Mouse (Mus musculus): ENCODE results near the gene Dusp10.

Gene Dusp10

DNA sequence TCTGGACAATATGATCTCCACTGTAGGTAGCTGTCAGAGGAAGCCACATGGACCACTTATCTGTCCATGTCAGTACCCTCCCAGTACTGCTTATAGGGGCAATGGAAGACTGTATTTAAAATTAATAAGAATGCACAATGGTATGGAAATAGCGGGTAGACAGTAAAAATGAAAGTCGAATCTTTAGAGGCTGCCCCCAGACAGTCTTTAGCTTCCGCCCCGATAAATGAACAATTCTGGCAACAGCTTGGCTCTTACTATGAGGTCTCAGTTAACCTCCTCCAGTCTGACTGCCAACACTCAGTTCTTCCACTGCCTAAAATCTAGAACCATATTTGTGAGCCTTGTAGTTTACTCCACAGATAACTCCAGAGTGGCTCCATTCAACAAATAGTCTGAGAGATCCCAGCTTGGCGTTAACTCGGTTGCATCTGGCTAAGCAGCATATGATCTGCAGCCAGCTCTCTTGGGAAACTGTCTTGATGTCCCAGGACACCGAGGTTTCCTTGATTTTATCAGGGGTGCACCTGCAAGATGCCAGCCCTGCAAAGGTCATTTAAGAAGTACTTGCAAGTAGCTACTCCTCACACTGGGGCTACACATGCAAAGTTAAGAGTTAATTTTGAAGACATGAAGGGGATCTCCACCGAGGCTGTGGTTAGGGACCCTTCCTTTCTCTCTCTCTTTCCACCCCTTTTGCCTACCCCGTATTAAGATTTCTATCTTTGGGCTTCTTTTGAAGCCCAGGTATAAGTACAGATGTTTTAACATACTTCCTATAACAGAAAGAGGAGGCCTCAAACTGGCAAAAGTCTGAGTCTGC is 88.0 kb downstream of the Dusp10 start:
- no peak for DNase-seq (ENCODE audit: low spot score in 2 of 2)

DNA sequence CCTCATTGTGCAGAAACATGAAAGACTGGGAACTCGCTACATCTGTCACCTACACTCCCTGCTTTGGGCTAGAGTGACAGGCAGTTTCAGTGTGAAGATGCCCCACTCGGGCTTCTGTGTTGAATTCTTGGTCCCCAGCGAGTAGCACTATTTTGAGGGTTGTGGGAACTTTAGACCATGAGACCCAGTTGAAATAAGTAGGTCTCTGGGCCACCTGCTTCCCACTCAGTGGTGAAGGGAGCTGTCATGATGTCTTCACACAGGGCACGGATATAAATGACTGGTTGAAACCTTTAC is 88.6 kb downstream of the Dusp10 start:
- DNase-seq (ENCODE audit: low spot score in 2 of 2), result no peak

DNA sequence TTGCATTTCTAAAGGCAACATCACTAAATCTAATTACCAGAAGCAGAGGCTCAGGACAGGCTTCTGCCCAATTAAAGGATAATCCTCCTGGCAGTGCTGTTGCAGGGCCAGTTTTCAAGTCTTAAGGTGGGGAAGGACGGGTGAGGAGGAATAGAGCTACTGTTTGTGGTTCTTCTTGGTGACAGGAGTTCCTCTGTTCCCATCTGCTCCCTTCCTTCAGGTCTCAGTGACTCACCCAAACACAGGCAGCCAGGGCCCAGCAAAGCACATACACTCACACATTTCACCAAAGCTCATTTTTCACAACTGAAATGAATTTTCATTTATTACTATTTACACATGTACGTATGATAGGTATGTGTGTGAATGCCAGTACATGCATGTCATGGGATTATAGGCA is 93.7 kb downstream of the Dusp10 start:
- DNase-seq (ENCODE audit: low spot score in 2 of 2), result no peak

DNA sequence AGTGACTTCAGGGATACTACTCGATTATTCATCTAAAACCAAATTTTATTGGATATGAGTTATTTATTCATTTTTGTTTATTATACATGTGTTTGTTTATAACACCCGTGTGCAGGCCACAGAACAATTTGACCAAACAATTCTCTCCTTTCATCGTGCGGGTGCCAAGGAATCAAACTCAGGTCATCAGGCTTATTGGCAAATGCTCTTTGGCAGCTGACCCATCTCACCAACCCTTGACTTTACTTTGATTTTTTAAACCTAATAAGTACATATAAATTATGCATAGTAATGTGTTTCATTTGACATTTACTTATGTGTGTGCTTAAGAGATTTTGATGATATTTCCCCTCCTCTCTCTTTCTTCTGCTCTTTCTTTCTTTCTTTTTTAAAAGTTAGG is 94.3 kb downstream of the Dusp10 start:
- DNase-seq (ENCODE audit: low spot score in 2 of 2), result no peak

DNA sequence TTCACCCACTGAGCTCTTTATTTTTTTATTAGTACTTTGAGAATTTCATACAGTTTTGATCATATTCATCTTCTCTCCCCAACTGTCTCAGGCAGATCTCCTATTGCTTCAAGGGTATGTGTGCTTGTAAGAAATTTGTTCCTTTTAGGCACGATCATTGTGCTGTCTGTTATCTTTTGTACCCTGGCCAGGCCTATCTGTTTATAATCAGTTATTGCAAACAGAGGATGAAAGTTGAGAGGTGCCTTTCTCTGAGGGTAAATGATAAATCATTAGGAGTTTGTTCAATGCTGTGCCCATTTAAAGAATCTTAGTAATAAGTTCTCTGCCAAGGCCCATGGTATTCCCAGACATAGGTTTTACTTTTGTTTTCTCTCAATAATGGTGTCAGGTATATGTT is 95.2 kb downstream of the Dusp10 start:
- DNase-seq (ENCODE audit: low spot score in 2 of 2), result no peak

DNA sequence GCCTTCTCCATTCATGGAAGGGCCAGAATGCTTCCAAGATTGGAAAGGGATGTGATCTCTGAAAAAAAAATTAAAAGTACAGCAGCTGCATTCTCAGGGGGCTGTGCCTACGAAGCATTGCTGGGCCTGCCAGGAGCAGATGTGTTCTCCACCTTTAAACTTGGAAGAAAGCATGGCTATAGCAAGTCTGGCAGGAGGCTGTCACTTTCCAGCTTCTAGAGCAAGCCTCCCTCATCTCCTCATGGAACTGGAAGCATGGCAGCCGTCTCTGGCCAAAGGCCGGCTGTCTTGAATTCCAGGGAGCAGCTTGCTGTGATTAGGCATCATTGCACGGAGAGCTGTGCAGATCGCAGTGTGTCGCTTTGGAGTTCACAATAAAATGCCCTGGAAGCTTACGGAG is 104.5 kb downstream of the Dusp10 start:
- no peak for DNase-seq (ENCODE audit: low spot score in 2 of 2)

DNA sequence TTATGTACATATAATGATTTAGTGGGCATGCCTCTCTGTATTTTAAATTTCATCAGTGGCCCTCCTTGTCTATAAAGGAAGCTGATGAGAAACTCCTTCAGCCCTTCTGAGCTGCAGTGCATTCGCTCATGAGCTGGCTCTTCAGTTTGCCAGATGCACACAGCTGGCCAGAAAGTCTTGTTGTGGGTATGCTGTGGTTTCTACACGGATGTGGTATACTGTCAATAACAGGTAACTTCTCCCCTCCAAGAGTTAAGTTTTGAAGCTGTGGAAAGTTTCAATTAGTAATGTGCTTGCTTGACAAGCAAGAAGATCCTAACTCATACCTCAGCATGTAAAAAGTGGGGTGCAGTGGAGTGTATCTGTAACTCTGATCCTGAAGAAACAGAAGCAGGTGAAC is 104.9 kb downstream of the Dusp10 start:
- DNase-seq (ENCODE audit: low spot score in 2 of 2), result no peak

DNA sequence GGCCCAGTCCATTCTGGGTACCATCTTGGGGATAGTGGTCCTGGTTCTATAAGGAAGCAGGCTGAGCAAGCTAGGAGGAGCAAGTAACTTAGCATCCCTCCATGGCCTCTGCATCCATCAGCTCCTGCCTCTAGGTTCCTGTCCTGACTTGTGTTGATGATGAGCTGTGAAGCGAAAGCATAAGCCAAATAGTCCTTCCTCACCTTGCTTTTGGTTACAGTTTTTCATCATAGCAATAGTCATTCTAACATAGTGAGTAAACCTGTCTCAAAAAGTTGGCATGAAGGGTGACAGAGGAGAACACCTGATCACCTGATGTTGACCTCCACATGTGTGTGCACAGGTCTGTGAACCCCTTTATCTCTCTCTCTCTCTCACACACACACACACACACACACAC is 105.5 kb downstream of the Dusp10 start:
- no peak for DNase-seq (ENCODE audit: low spot score in 2 of 2)

All from urinary bladder, adult 18-20 months (tissue).